Mouse (Mus musculus) heart, adult 2 months (tissue): ENCODE results near the gene Rps19bp1.

ENCODE experiments used
- CTCF ChIP-seq: fragments of 200-600 bp; IDR thresholded peaks from 2 replicates; pipeline ENCODE4 v1.8.1; 2022; ENCODE audit warnings: antibody characterized with exemption, mild to moderate bottlenecking, moderate library complexity
- POLR2A ChIP-seq: fragments of 200-500 bp; IDR thresholded peaks from 2 replicates; pipeline ENCODE4 v1.6.1; 2011; ENCODE audit warnings: mild to moderate bottlenecking, low read depth, low read length, control low read depth; ENCODE audit not compliant: insufficient read depth

- TF ChIP-seq CTCF (no peak), POLR2A (no peak)
These were observed 40.1 kb upstream of the Rps19bp1 start for GRCm38 (mm10) chr15:80304188-80304587.
